Mouse (Mus musculus) intestine, embryonic 14.5 days (tissue): ENCODE measurements around the gene Nfkbia. TPM values are rescaled to one million over a fixed set of nuclear protein-coding genes. Genes with fewer than 3 reads are reported as not detected.

ENCODE experiments used
- ATAC-seq: fragments of 200-750 bp; cut with Nextera tagmentation; replicated peaks from 2 replicates; pipeline ENCODE4 v1.8.0; 2017; ENCODE audit warnings: low read depth, moderate number of reproducible peaks, moderate TSS enrichment, moderate library complexity; ENCODE audit not compliant: low FRiP score, low TSS enrichment
- DNase-seq: peaks from one replicate; pipeline ENCODE4 v3.0.0-alpha.2; 2018; ENCODE audit warnings: low spot score
- H3K27ac ChIP-seq: fragments of 300-500 bp; sonication (generic); 2 replicates; pipeline ENCODE4 v1.5.1; 2014; ENCODE audit warnings: low read depth, mild to moderate bottlenecking, control low read depth
- H3K27me3 ChIP-seq: fragments of 300-500 bp; sonication (generic); replicated peaks from 2 replicates; pipeline ENCODE4 v1.6.1; 2014; ENCODE audit warnings: low read length, control low read depth; ENCODE audit not compliant: control insufficient read depth, insufficient read depth
- H3K36me3 ChIP-seq: fragments of 300-500 bp; sonication (generic); 2 replicates; pipeline ENCODE4 v1.6.1; 2014; ENCODE audit warnings: low read length, control low read depth; ENCODE audit not compliant: control insufficient read depth, insufficient read depth
- H3K4me1 ChIP-seq: fragments of 300-500 bp; sonication (generic); replicated peaks from 2 replicates; pipeline ENCODE4 v1.6.1; 2014; ENCODE audit warnings: low read length, control low read depth, mixed read lengths; ENCODE audit not compliant: control insufficient read depth, insufficient read depth
- H3K4me2 ChIP-seq: fragments of 300-500 bp; sonication (generic); 2 replicates; pipeline ENCODE4 v1.6.1; 2014; ENCODE audit warnings: low read length
- H3K4me3 ChIP-seq: fragments of 300-500 bp; sonication (generic); 2 replicates; pipeline ENCODE4 v1.5.1; 2014; ENCODE audit warnings: low read depth, low read length, control low read depth, mixed read lengths
- H3K9ac ChIP-seq: fragments of 300-500 bp; sonication (generic); 2 replicates; pipeline ENCODE4 v1.6.1; 2014; ENCODE audit warnings: mild to moderate bottlenecking, low read length
- H3K9me3 ChIP-seq: fragments of 300-500 bp; sonication (generic); 2 replicates; pipeline ENCODE4 v1.6.1; 2016; ENCODE audit warnings: low read length, control low read depth; ENCODE audit not compliant: control insufficient read depth
- WGBS: fragments of 180-500 bp; shearing (Covaris S2); extraction: QIAGEN DNeasy Blood & Tissue Kit; methylation state at CpG from one replicate; pipeline ENCODE4 v1.1.7; 2014; 5-methylcytosine and 5-hydroxymethylcytosine counted together
- polyA plus RNA-seq: library from polyadenylated mRNA; unstranded; fragments of >200 nt; fragmentation: Nextera tagmentation; extraction: Ambion mirVana; gene quantifications from 2 replicates; pipeline ENCODE4 v1.2.1, GENCODE M21; 2014

Nfkbia gene
- polyA plus RNA-seq, 1 experiment from 2014 or later: 80.3 TPM

- H3K9me3 ChIP-seq: no peaks in the 10 kb centered on the region
- ATAC-seq (no peak), DNase-seq (no peak)
- 93% methylated on average over 6 of the region's 6 CpGs for WGBS
- no peak overlapping the region for H3K27ac ChIP-seq
- H3K4me1 ChIP-seq: peaks cover 1% of the 10 kb centered on the region
- H3K9ac ChIP-seq: no peak overlapping the region
- H3K36me3 ChIP-seq: peaks cover 21% of the 10 kb centered on the region
- H3K4me2 ChIP-seq: no peak overlapping the region
- H3K4me3 ChIP-seq: no peak overlapping the region
- no peaks in the 10 kb centered on the region for H3K27me3 ChIP-seq
These were observed 7.6 kb downstream of the Nfkbia start for GRCm38 (mm10) chr12:55484800-55485199.

DNA sequence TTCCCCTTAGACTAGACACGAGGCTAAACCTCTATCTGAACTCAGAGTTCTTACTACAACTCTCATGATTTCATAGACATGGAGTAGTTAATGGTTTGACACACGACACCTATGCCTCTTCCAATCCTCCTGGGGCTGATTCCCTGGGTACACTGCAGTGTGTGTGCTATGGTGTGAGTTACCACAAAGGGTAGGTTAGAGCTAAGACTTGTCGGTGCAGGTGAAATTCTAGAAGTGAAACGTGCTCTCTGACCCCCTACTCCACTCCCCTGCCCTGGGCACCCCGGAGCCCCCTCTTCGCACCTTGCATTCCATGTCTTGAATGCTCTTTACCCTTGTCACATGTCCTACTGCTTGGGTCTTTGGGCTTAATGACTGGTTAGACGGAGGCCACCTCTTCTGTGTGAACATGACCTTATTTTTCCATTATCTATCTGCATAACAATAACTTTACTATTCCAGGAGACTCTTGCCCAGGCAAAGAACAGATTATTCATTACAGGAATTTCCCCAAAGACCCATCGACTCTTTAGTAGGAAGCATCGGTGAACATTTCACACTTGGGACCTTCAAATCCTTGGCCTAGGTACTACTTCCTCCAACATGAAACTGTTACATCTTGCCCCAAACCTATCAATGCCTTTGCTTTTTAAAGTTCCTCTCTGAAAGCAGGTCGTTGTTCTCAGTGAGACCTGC, 8.2 kb downstream of the Nfkbia start:
- no peak overlapping the region for H3K27ac ChIP-seq
- no peaks in the 10 kb centered on the region for H3K27me3 ChIP-seq
- H3K9me3 ChIP-seq: no peaks in the 10 kb centered on the region
- no peak overlapping the region for H3K4me3 ChIP-seq
- 71% methylated on average over 10 of the region's 10 CpGs for WGBS
- H3K9ac ChIP-seq: no peak overlapping the region
- peaks cover 15% of the 10 kb centered on the region for H3K36me3 ChIP-seq
- DNase-seq (no peak), ATAC-seq (no peak)
- no peaks in the 10 kb centered on the region for H3K4me1 ChIP-seq
- H3K4me2 ChIP-seq: no peak overlapping the region

GRCm38 (mm10) chr12:55483591-55483990, 8.9 kb downstream of the Nfkbia start:
- ATAC-seq: no peak
- WGBS: 71% methylated on average over 5 of the region's 5 CpGs

GRCm38 (mm10) chr12:55482732-55483131, 9.7 kb downstream of the Nfkbia start:
- WGBS: 82% methylated on average over 10 of the region's 10 CpGs
- no peak for ATAC-seq

More at GRCm38 (mm10) chr12:55483591-55483990, 8.9 kb downstream of the Nfkbia start:
- Histone ChIP-seq H3K9ac (no peak overlapping the region), H3K27ac (no peak overlapping the region), H3K36me3 (peaks cover 9% of the 10 kb centered on the region), H3K4me1 (no peaks in the 10 kb centered on the region), H3K4me2 (no peak overlapping the region), H3K27me3 (no peaks in the 10 kb centered on the region), H3K4me3 (no peak overlapping the region), H3K9me3 (no peaks in the 10 kb centered on the region)
- DNase-seq: no peak

DNA sequence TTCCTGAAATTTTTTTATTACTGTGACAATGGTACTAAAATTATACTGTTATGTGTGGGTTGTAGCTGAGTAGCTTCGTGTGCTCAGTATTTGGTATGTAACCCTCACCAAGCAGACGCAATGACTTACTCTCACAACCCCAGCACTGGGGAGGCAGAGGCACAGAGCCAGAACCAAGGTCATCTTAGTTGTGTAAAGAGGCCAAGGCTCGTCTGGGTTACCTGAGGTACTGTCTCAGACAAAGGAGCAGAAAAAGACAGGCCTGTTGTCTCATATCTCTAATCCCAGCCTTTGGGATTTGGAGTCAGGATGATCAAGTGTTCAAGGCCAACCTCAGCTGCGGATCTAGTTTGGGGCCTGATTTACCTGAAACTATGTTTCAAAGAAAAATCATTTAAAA, 10.7 kb downstream of the Nfkbia start:
- H3K9ac ChIP-seq: no peak overlapping the region
- H3K27me3 ChIP-seq: no peaks in the 10 kb centered on the region
- H3K4me3 ChIP-seq: no peak overlapping the region
- no peak for ATAC-seq
- H3K9me3 ChIP-seq: no peaks in the 10 kb centered on the region
- no peak overlapping the region for H3K4me2 ChIP-seq
- H3K27ac ChIP-seq: no peak overlapping the region
- H3K4me1 ChIP-seq: no peaks in the 10 kb centered on the region
- WGBS: 84% methylated on average over 4 of the region's 4 CpGs
- no peaks in the 10 kb centered on the region for H3K36me3 ChIP-seq
- no peak for DNase-seq

More at GRCm38 (mm10) chr12:55482732-55483131, 9.7 kb downstream of the Nfkbia start:
- H3K9me3 ChIP-seq: no peaks in the 10 kb centered on the region
- no peak for DNase-seq
- H3K27ac ChIP-seq: no peak overlapping the region
- no peaks in the 10 kb centered on the region for H3K36me3 ChIP-seq
- no peak overlapping the region for H3K4me3 ChIP-seq
- H3K4me1 ChIP-seq: no peaks in the 10 kb centered on the region
- no peaks in the 10 kb centered on the region for H3K27me3 ChIP-seq
- H3K4me2 ChIP-seq: no peak overlapping the region
- no peak overlapping the region for H3K9ac ChIP-seq

DNA sequence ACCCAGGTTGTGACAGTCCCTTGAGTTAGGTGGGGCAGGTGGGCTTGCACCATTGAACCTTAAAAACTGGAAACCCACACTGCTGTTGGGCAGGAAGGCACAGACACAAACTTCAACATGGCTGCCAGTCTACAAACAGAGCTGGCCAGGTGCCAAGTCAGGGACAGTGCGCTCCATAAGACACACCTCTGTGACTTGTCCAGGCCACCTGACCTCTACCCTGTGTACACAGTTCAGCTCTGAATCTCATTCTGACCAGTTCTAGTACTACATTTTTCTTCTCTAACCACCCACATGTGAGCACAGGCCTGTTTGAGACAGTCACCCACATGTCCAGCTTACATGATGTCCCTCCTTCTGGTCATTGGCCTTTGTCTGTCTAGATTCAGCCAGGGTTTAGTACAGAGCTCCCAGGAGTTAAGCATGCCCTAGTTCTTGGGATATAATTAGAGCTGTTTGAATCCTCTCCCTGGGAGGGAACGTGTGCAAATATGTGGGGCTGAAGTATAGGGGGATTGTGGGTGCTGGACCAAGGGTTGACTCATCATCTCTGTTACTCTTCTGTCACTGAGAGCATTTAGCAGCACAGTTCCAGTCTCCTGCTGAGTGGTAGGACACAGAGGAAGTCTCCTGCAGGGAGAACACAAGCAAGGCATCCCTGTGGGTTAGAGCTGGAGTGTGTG, 11.8 kb downstream of the Nfkbia start:
- Histone ChIP-seq H3K27me3 (no peaks in the 10 kb centered on the region), H3K4me3 (no peak overlapping the region), H3K4me2 (no peak overlapping the region), H3K36me3 (no peaks in the 10 kb centered on the region), H3K27ac (no peak overlapping the region), H3K4me1 (no peaks in the 10 kb centered on the region), H3K9me3 (no peaks in the 10 kb centered on the region), H3K9ac (no peak overlapping the region)
- DNase-seq: no peak
- WGBS: 93% methylated on average over 2 of the region's 2 CpGs
- ATAC-seq: no peak

DNA sequence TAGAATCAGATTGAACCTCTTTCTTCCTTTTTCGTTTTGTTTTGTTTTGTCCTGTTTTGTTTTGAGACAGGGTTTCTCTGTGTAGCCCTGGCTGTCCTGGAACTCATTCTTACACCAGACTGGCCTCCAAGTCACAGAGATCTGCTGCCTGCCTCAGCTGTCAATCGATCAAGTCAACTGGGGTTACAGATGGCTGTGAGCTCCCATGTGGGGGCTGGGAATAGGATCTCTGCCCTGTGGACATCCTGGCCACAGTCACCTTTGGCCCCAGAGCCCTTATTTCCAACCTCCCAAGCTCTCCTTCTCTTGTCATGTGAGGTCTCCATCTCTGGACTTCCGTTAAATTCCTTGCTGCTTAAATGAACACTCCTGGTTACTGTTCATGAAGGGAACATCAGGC, 13.5 kb downstream of the Nfkbia start:
- no peak for DNase-seq
- ATAC-seq: no peak
- 82% methylated on average over 3 of the region's 3 CpGs for WGBS
- Histone ChIP-seq H3K4me2 (no peak overlapping the region), H3K4me3 (no peak overlapping the region), H3K36me3 (no peaks in the 10 kb centered on the region), H3K27me3 (no peaks in the 10 kb centered on the region), H3K4me1 (0 out of 2 replicates have a peak, but pooled peaks cover under 1% of the 10 kb centered on the region), H3K9ac (no peak overlapping the region), H3K9me3 (no peaks in the 10 kb centered on the region), H3K27ac (no peak overlapping the region)

- peaks cover 5% of the 10 kb centered on the region; the same call in 1 of the 2 replicates for H3K4me1 ChIP-seq
- H3K9me3 ChIP-seq: no peaks in the 10 kb centered on the region
- no peaks in the 10 kb centered on the region for H3K27me3 ChIP-seq
- H3K9ac ChIP-seq: no peak overlapping the region
- no peak overlapping the region for H3K4me2 ChIP-seq
- H3K4me3 ChIP-seq: no peak overlapping the region
- no peak for ATAC-seq
- H3K27ac ChIP-seq: no peak overlapping the region
- 86% methylated on average over 13 of the region's 13 CpGs for WGBS
- H3K36me3 ChIP-seq: no peaks in the 10 kb centered on the region
- DNase-seq: no peak
These were observed 18.3 kb downstream of the Nfkbia start for GRCm38 (mm10) chr12:55474209-55474583.
